Mouse (Mus musculus) brain, embryonic 14.5 days (tissue): ENCODE measurements around the gene Ptgds. TPM values are rescaled to one million over a fixed set of nuclear protein-coding genes. Genes with fewer than 3 reads are reported as not detected.
A peak's percentile ranks its signal among the peaks of the same experiment; 100 is the strongest.

Experiments used
- DNase-seq: peaks from one replicate; pipeline ENCODE4 v3.0.0-alpha.2; 2011; ENCODE audit warnings: low read depth
- CTCF ChIP-seq: fragments of 200-500 bp; IDR thresholded peaks from 2 replicates; pipeline ENCODE4 v1.5.1; 2012; ENCODE audit warnings: inconsistent platforms, mild to moderate bottlenecking, moderate library complexity, borderline replicate concordance; ENCODE audit not compliant: insufficient read depth, insufficient read length; ENCODE audit errors: extremely low read depth
- POLR2A ChIP-seq: fragments of 200-500 bp; IDR thresholded peaks from 2 replicates; pipeline ENCODE4 v1.6.1; 2012; ENCODE audit warnings: mild to moderate bottlenecking, inconsistent platforms, borderline replicate concordance; ENCODE audit not compliant: poor library complexity, insufficient read depth, insufficient read length, severe bottlenecking; ENCODE audit errors: extremely low read depth
- polyA plus RNA-seq: library from polyadenylated mRNA; depleted of rRNA; stranded (reverse); fragments of >200 nt; gene quantifications from 2 replicates; pipeline ENCODE4 v1.2.3, GENCODE M21; 2012; rRNA removed

Gene Ptgds
- polyA plus RNA-seq, 1 experiment = 60.4 TPM

- TF ChIP-seq CTCF (no peak), POLR2A (no peak)
- peak; percentile 29 for DNase-seq
These were observed 39.2 kb downstream of the Ptgds start for GRCm38 (mm10) chr2:25430395-25431233.

- DNase-seq = peak; percentile 18
- TF ChIP-seq POLR2A (no peak), CTCF (no peak)
These were observed 40.2 kb downstream of the Ptgds start for GRCm38 (mm10) chr2:25429435-25430180.

- DNase-seq = peak; percentile 97
- peak; percentile 95 for TF ChIP-seq CTCF
- peak; percentile 79 for TF ChIP-seq POLR2A
These were observed 41.2 kb downstream of the Ptgds start, which contains the start of gene Abca2 for GRCm38 (mm10) chr2:25428442-25429236. TSS of gene Abca2 (plus strand) at chr2:25428703.

DNA sequence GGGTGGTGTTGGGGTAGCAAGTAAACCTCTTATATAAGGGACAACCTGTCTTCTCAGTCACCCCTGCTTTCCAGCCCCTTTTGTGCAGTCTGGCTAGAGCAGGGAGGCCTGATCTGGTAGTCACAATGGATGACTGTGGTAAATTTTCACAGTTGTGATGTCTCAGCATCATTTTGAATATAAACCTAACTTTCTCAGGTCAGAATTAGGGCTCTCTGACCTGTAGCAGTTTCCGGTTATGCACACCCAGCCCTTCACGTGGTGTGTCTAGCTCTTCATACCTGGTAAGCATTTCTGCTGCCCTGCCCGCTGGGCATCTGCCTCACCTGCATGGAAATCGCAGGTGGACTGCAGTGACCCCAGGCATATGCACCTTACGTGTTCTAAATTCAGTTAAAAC lies 42.6 kb downstream of the Ptgds start:
- no peak for DNase-seq
- TF ChIP-seq CTCF (no peak), POLR2A (no peak)

- no peak for TF ChIP-seq POLR2A
- TF ChIP-seq CTCF = peak; percentile 83
- DNase-seq = peak; percentile 83
These were observed 43.1 kb downstream of the Ptgds start for GRCm38 (mm10) chr2:25426721-25427191.

GRCm38 (mm10) chr2:25425481-25425880 lies 44.4 kb downstream of the Ptgds start:
- TF ChIP-seq POLR2A (no peak), CTCF (no peak)
- peak; percentile 14 for DNase-seq

- no peak for TF ChIP-seq CTCF
- no peak for TF ChIP-seq POLR2A
- no peak for DNase-seq
These were observed 46.2 kb downstream of the Ptgds start for GRCm38 (mm10) chr2:25423626-25424025.

DNA sequence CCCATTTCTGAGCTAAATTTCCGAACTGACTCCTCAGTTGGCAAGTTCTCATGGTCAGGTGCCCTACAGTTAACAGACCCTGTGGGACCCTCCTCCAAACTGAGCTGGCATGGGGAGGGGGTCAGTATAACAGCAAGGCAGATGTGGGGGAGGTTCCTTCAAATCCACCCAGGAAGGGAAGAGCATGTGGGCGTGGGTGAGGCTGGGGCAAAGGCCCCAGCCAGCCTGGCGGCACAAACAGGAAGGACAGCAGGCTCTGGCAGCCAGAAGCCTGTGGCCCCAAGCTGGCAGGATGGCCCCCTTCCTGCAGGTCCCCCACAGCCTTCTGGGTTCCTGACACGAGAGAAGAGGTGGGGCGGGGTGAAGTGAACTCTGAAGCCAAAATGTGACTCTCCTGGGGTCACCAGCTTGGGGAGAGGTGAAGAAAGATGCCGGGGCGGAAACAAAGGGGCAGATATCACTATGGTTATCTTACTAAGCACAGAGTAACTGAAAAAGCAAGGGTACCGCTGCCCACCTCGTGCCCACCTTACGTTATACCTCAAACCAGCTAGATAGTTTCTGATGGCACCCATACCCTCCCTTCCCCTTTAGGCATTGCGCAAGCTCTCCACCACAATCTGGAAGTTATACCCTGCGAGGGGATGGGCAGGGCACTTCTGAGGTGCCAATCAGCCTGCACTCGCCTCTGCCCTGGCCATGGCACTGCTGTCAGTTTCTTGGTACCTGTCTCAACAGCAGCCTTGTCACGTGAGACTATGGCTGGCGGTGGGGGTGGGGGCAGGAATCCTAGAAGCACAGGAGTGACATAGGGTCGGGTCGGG lies 47.0 kb downstream of the Ptgds start, which contains the start of gene Fut7:
Gene Fut7, plus strand, starts transcription at position 681 of the 824 bp plus-strand sequence.
- TF ChIP-seq POLR2A (no peak), CTCF (no peak)

DNA sequence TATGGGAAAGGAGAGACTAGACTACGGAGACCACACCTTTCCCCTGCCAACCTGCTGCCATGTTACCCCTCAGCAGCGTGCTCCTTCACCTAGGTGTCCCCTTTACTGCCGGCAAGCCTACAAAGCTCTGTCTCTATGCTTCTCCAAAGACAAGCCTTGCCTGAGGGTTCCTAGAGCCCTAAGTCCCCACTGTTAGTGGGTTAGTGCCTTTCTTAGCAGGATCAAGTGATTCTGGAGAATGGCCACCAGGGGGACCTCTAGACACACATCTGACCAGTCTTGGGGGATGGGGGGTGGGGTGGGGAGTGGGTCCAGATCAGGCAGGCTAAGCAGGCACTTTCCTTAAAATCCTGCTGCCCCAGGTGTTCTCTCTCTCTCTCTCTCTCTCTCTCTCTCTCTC lies 48.0 kb downstream of the Ptgds start:
- TF ChIP-seq POLR2A (no peak), CTCF (peak; percentile 72)
- peak; percentile 86 for DNase-seq

More for the DNA sequence above, 47.0 kb downstream of the Ptgds start, which contains the start of gene Fut7:
- DNase-seq = no peak

- TF ChIP-seq CTCF = no peak
- no peak for TF ChIP-seq POLR2A
These were observed 52.4 kb downstream of the Ptgds start for GRCm38 (mm10) chr2:25417426-25417825.

More at GRCm38 (mm10) chr2:25417426-25417825, 52.4 kb downstream of the Ptgds start:
- no peak for DNase-seq

Other genes with a start within 250 kb of the Ptgds start
- gene Tubb4b, start 245.3 kb downstream of the Ptgds start, polyA plus RNA-seq = 449 and 524 TPM in 2 replicates
- gene Slc34a3, start 235.7 kb downstream of the Ptgds start, polyA plus RNA-seq = not detected in 2 replicates
- not detected in 2 replicates for gene Rnf224, start 233.3 kb downstream of the Ptgds start, polyA plus RNA-seq
- 127 and 148 TPM in 2 replicates for gene Rnf208, start 227.8 kb downstream of the Ptgds start, polyA plus RNA-seq
- gene Cysrt1, start 227.6 kb downstream of the Ptgds start, polyA plus RNA-seq = 0.10 and 0.67 TPM in 2 replicates
- 19.1 and 22.6 TPM in 2 replicates for gene AL732309.1, start 223.2 kb downstream of the Ptgds start, polyA plus RNA-seq
- 26.4 and 32.2 TPM in 2 replicates for gene Tmem203, start 214.6 kb downstream of the Ptgds start, polyA plus RNA-seq
- 7.7 and 13.0 TPM in 2 replicates for gene Tprn, start 207.4 kb downstream of the Ptgds start, polyA plus RNA-seq
- gene Ssna1, start 197.6 kb downstream of the Ptgds start, polyA plus RNA-seq = 105 and 160 TPM in 2 replicates
- 131 and 149 TPM in 2 replicates for gene Anapc2, start 197.6 kb downstream of the Ptgds start, polyA plus RNA-seq
- not detected in 2 replicates for gene Tmem210, start 181.9 kb downstream of the Ptgds start, polyA plus RNA-seq
- gene Lrrc26, start 180.1 kb downstream of the Ptgds start, polyA plus RNA-seq = 0.07 TPM in 1 of 2 replicates, not detected in the other
- 24.4 and 47.2 TPM in 2 replicates for gene Grin1, start 150.9 kb downstream of the Ptgds start, polyA plus RNA-seq
- 22.5 and 37.0 TPM in 2 replicates for gene Man1b1, start 137.7 kb downstream of the Ptgds start, polyA plus RNA-seq
- 35.3 and 57.1 TPM in 2 replicates for gene Dpp7, start 113.7 kb downstream of the Ptgds start, polyA plus RNA-seq
- gene Uap1l1, start 104.4 kb downstream of the Ptgds start, polyA plus RNA-seq = 2.4 TPM in 2 replicates
- 20.1 and 48.8 TPM in 2 replicates for gene Sapcd2, start 97.7 kb downstream of the Ptgds start, polyA plus RNA-seq
- 2.2 and 2.3 TPM in 2 replicates for gene Entpd2, start 74.2 kb downstream of the Ptgds start, polyA plus RNA-seq
- 621 and 644 TPM in 2 replicates for gene Npdc1, start 70.7 kb downstream of the Ptgds start, polyA plus RNA-seq
- gene Fut7, start 46.8 kb downstream of the Ptgds start, polyA plus RNA-seq = 0.42 and 0.57 TPM in 2 replicates
- gene Abca2, start 41.3 kb downstream of the Ptgds start, polyA plus RNA-seq = 29.8 and 60.6 TPM in 2 replicates
- gene Clic3, start 13.2 kb downstream of the Ptgds start, polyA plus RNA-seq = 1.1 and 1.9 TPM in 2 replicates
- gene Paxx, start 9.0 kb downstream of the Ptgds start, polyA plus RNA-seq = 109 and 142 TPM in 2 replicates
- gene Lcn12, start 23.9 kb upstream of the Ptgds start, polyA plus RNA-seq = not detected in 2 replicates
- gene Fbxw5, start 30.7 kb upstream of the Ptgds start, polyA plus RNA-seq = 27.8 and 61.1 TPM in 2 replicates
- 1.9 and 3.6 TPM in 2 replicates for gene C8g, start 31.7 kb upstream of the Ptgds start, polyA plus RNA-seq
- 12.6 and 13.8 TPM in 2 replicates for gene Traf2, start 76.9 kb upstream of the Ptgds start, polyA plus RNA-seq
- 166 and 189 TPM in 2 replicates for gene Edf1, start 87.8 kb upstream of the Ptgds start, polyA plus RNA-seq
- 5.0 and 8.2 TPM in 2 replicates for gene Mamdc4, start 104.8 kb upstream of the Ptgds start, polyA plus RNA-seq
- 138 and 169 TPM in 2 replicates for gene Phpt1, start 105.2 kb upstream of the Ptgds start, polyA plus RNA-seq
- gene Ajm1, start 111.7 kb upstream of the Ptgds start, polyA plus RNA-seq = 24.5 and 30.3 TPM in 2 replicates
- gene Rabl6, start 138.5 kb upstream of the Ptgds start, polyA plus RNA-seq = 86.1 and 87.9 TPM in 2 replicates
- gene Ccdc183, start 147.6 kb upstream of the Ptgds start, polyA plus RNA-seq = 0.03 and 0.07 TPM in 2 replicates
- gene Tmem141, start 152.0 kb upstream of the Ptgds start, polyA plus RNA-seq = 31.7 and 34.8 TPM in 2 replicates
- gene Fcna, start 158.0 kb upstream of the Ptgds start, polyA plus RNA-seq = 0.92 and 0.97 TPM in 2 replicates
- 0.24 TPM in 1 of 2 replicates, not detected in the other for gene Lcn8, start 183.1 kb upstream of the Ptgds start, polyA plus RNA-seq
- not detected in 2 replicates for gene Lcn5, start 187.9 kb upstream of the Ptgds start, polyA plus RNA-seq
- not detected in 2 replicates for gene Lcn6, start 206.7 kb upstream of the Ptgds start, polyA plus RNA-seq
- not detected in 2 replicates for gene Lcn10, start 212.7 kb upstream of the Ptgds start, polyA plus RNA-seq
- gene Obp2a, start 230.0 kb upstream of the Ptgds start, polyA plus RNA-seq = not detected in 2 replicates
- 64.5 and 74.8 TPM in 2 replicates for gene Bmyc, start 236.7 kb upstream of the Ptgds start, polyA plus RNA-seq